Mouse (Mus musculus) heart, postnatal 0 days (tissue): ENCODE measurements around the gene Hdgfl2. TPM values are rescaled to one million over a fixed set of nuclear protein-coding genes. Genes with fewer than 3 reads are reported as not detected.

Experiments used
- ATAC-seq: fragments of 200-750 bp; cut with Nextera tagmentation; 2 replicates; pipeline ENCODE4 v1.8.0; 2017; ENCODE audit warnings: low read depth, moderate number of reproducible peaks, moderate library complexity; ENCODE audit not compliant: insufficient read depth
- DNase-seq: peaks from one replicate; pipeline ENCODE4 v3.0.0-alpha.2; 2016; ENCODE audit warnings: low spot score
- H3K27ac ChIP-seq: fragments of 300-500 bp; sonication (generic); 2 replicates; pipeline ENCODE4 v1.5.1; 2014; ENCODE audit warnings: low read depth, mild to moderate bottlenecking
- H3K27me3 ChIP-seq: fragments of 300-500 bp; sonication (generic); 2 replicates; pipeline ENCODE4 v1.6.1; 2014; ENCODE audit warnings: low read length, mixed read lengths; ENCODE audit not compliant: control insufficient read depth, insufficient read depth
- H3K36me3 ChIP-seq: fragments of 300-500 bp; sonication (generic); replicated peaks from 2 replicates; pipeline ENCODE4 v1.6.1; 2014; ENCODE audit warnings: low read length, mixed read lengths; ENCODE audit not compliant: control insufficient read depth, insufficient read depth
- H3K4me1 ChIP-seq: fragments of 300-500 bp; sonication (generic); 2 replicates; pipeline ENCODE4 v1.6.1; 2014; ENCODE audit warnings: antibody characterized with exemption; ENCODE audit not compliant: control insufficient read depth, insufficient read depth
- H3K4me2 ChIP-seq: fragments of 300-500 bp; sonication (generic); 2 replicates; pipeline ENCODE4 v1.6.1; 2014; ENCODE audit warnings: low read depth, mild to moderate bottlenecking, low read length, moderate library complexity
- H3K4me3 ChIP-seq: fragments of 300-500 bp; sonication (generic); 2 replicates; pipeline ENCODE4 v1.5.1; 2014; ENCODE audit warnings: low read depth, low read length
- H3K9ac ChIP-seq: fragments of 300-500 bp; sonication (generic); replicated peaks from 2 replicates; pipeline ENCODE4 v1.6.1; 2014; ENCODE audit warnings: low read depth, low read length, mixed read lengths
- H3K9me3 ChIP-seq: fragments of 300-500 bp; sonication (generic); replicated peaks from 2 replicates; pipeline ENCODE4 v1.6.1; 2016; ENCODE audit warnings: low read length; ENCODE audit not compliant: control insufficient read depth
- CTCF ChIP-seq: IDR thresholded peaks from 2 replicates; pipeline ENCODE4 v1.5.1; 2016; ENCODE audit warnings: antibody characterized with exemption, control low read depth, low read depth
- EP300 ChIP-seq: IDR thresholded peaks from 2 replicates; pipeline ENCODE4 v1.6.1; 2016; ENCODE audit warnings: antibody characterized with exemption, low read depth
- WGBS: fragments of 180-500 bp; shearing (Covaris S2); extraction: QIAGEN DNeasy Blood & Tissue Kit; methylation state at CpG from one replicate; pipeline ENCODE4 v1.1.7; 2014; 5-methylcytosine and 5-hydroxymethylcytosine counted together
- polyA plus RNA-seq: library from polyadenylated mRNA; unstranded; fragments of >200 nt; fragmentation: Nextera tagmentation; extraction: Ambion mirVana; gene quantifications from 2 replicates; pipeline ENCODE4 v1.2.1, GENCODE M21; 2015
- total RNA-seq: library from RNA; depleted of rRNA; stranded (reverse); fragments of >200 nt; gene quantifications from 2 replicates; pipeline ENCODE4 v1.2.3, GENCODE M21; 2014; ENCODE audit warnings: low replicate concordance

Gene Hdgfl2
- total and polyA plus RNA-seq, 2 experiments from 2014 or later, result 35.9 to 52.1 TPM

DNA sequence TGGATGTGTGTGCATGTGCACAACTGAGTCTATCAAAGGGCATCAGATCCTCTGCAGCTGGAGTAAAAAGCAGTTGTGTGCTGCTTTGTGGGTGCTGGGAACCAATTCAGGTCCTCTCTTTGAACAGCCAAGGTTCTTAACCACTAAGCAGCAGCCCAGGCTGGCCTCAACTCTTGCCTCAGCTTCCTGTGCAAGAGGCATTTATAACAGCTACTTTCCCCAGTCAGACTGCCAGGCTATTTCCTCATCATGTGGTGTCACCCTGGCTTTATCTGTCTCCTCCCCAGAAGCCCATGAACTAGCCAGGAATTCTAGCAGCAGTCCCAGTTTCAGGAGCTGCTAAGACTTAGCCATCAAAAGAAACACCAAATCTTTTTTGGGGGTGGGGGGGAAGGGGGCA, 13.0 kb upstream of the Hdgfl2 start:
- H3K9me3 ChIP-seq, result no peaks in the 10 kb centered on the region
- no peak overlapping the region for H3K9ac ChIP-seq
- H3K4me2 ChIP-seq, result no peak overlapping the region
- no peaks in the 10 kb centered on the region for H3K4me1 ChIP-seq
- no peak overlapping the region for H3K4me3 ChIP-seq
- H3K36me3 ChIP-seq, result peaks cover 93% of the 10 kb centered on the region
- no peak overlapping the region for H3K27ac ChIP-seq
- no peak for DNase-seq
- ATAC-seq, result no peak
- TF ChIP-seq EP300, result no peak
- TF ChIP-seq CTCF, result no peak
- H3K27me3 ChIP-seq, result no peaks in the 10 kb centered on the region

- ATAC-seq, result no peak
- Histone ChIP-seq H3K4me3 (no peak overlapping the region), H3K9me3 (no peaks in the 10 kb centered on the region), H3K27ac (no peak overlapping the region), H3K4me2 (no peak overlapping the region), H3K9ac (no peak overlapping the region), H3K27me3 (no peaks in the 10 kb centered on the region), H3K36me3 (peaks cover 91% of the 10 kb centered on the region), H3K4me1 (0 out of 2 replicates have a peak, but pooled peaks cover 2% of the 10 kb centered on the region)
- 94% methylated on average over 14 of the region's 14 CpGs for WGBS
- no peak for TF ChIP-seq CTCF
- TF ChIP-seq EP300, result no peak
- no peak for DNase-seq
Observed at GRCm38 (mm10) chr17:56069066-56069465, 10.4 kb upstream of the Hdgfl2 start.

DNA sequence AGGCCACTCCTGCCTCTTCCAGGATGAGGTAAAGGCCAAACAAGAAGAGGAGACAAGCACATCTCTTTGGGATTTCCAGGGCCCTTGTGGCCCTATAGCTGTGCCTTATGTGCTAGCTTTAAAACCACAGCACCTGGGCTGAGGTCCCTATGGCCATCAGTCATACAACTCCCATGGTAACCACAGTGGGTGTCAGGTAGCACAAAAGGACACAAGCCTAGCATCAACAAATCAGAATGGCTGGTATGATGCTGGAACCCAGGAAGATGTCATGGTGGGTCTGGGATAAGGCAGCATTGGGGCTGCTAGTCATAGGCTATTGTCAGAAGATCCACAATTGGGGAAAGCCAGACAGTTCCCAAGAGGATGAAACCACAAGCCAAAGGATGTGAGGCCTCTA, 8.3 kb upstream of the Hdgfl2 start:
- TF ChIP-seq CTCF, result no peak
- TF ChIP-seq EP300, result no peak
- no peak overlapping the region for H3K27ac ChIP-seq
- peaks cover 5% of the 10 kb centered on the region; the same call in 1 of the 2 replicates for H3K4me1 ChIP-seq
- no peak for DNase-seq
- H3K4me3 ChIP-seq, result no peak overlapping the region
- H3K4me2 ChIP-seq, result no peak overlapping the region
- H3K9ac ChIP-seq, result no peak overlapping the region
- no peaks in the 10 kb centered on the region for H3K9me3 ChIP-seq
- peaks cover 73% of the 10 kb centered on the region for H3K36me3 ChIP-seq
- H3K27me3 ChIP-seq, result no peaks in the 10 kb centered on the region
- no peak for ATAC-seq

GRCm38 (mm10) chr17:56072243-56072642, 7.2 kb upstream of the Hdgfl2 start:
- H3K36me3 ChIP-seq, result peaks cover 63% of the 10 kb centered on the region
- H3K4me2 ChIP-seq, result no peak overlapping the region
- no peak for TF ChIP-seq CTCF
- TF ChIP-seq EP300, result no peak
- H3K27ac ChIP-seq, result no peak overlapping the region
- DNase-seq, result no peak
- no peaks in the 10 kb centered on the region for H3K27me3 ChIP-seq
- H3K4me1 ChIP-seq, result peaks cover 5% of the 10 kb centered on the region; the same call in 1 of the 2 replicates
- 83% methylated on average over 5 of the region's 5 CpGs for WGBS
- no peak overlapping the region for H3K4me3 ChIP-seq
- H3K9ac ChIP-seq, result no peak overlapping the region
- no peaks in the 10 kb centered on the region for H3K9me3 ChIP-seq
- no peak for ATAC-seq

- peak overlapping the region; percentile 73 for H3K9ac ChIP-seq
- H3K27ac ChIP-seq, result peak overlapping the region; percentile 99
- peak; percentile 84 for DNase-seq
- peak overlapping the region; percentile 86 for H3K4me3 ChIP-seq
- peak overlapping the region; percentile 75 for H3K4me2 ChIP-seq
- H3K4me1 ChIP-seq, result peaks cover 5% of the 10 kb centered on the region; the same call in 1 of the 2 replicates
- no peak for TF ChIP-seq EP300
- no peak for TF ChIP-seq CTCF
- H3K27me3 ChIP-seq, result no peaks in the 10 kb centered on the region
- H3K9me3 ChIP-seq, result no peaks in the 10 kb centered on the region
- peaks cover 43% of the 10 kb centered on the region for H3K36me3 ChIP-seq
- ATAC-seq, result peak; percentile 31
- WGBS, result 7% methylated on average over 22 of the region's 22 CpGs
Observed at GRCm38 (mm10) chr17:56074097-56074826, 5.2 kb upstream of the Hdgfl2 start.

GRCm38 (mm10) chr17:56074827-56075208, 4.6 kb upstream of the Hdgfl2 start, which contains the start of gene Ubxn6:
TSS of gene Ubxn6 (minus strand) at chr17:56075028.
- ATAC-seq, result peak; percentile 43
- WGBS, result under 1% methylated on average over 35 of the region's 35 CpGs
- H3K9me3 ChIP-seq, result no peaks in the 10 kb centered on the region
- peak within 1 kb of the TSS; percentile 99 for H3K27ac ChIP-seq
- H3K27me3 ChIP-seq, result no peaks in the 10 kb centered on the region
- peaks cover 5% of the 10 kb centered on the region; the same call in 1 of the 2 replicates for H3K4me1 ChIP-seq
- TF ChIP-seq CTCF (peak; percentile 33; the same call in 1 of the 2 replicates), EP300 (peak; percentile 77)
- peak within 1 kb of the TSS; percentile 75 for H3K4me2 ChIP-seq
- peak within 1 kb of the TSS; percentile 86 for H3K4me3 ChIP-seq
- peak; percentile 98 for DNase-seq
- H3K36me3 ChIP-seq, result peaks cover 37% of the 10 kb centered on the region
- H3K9ac ChIP-seq, result peak within 1 kb of the TSS; percentile 73
